In the genomic region with DNA sequence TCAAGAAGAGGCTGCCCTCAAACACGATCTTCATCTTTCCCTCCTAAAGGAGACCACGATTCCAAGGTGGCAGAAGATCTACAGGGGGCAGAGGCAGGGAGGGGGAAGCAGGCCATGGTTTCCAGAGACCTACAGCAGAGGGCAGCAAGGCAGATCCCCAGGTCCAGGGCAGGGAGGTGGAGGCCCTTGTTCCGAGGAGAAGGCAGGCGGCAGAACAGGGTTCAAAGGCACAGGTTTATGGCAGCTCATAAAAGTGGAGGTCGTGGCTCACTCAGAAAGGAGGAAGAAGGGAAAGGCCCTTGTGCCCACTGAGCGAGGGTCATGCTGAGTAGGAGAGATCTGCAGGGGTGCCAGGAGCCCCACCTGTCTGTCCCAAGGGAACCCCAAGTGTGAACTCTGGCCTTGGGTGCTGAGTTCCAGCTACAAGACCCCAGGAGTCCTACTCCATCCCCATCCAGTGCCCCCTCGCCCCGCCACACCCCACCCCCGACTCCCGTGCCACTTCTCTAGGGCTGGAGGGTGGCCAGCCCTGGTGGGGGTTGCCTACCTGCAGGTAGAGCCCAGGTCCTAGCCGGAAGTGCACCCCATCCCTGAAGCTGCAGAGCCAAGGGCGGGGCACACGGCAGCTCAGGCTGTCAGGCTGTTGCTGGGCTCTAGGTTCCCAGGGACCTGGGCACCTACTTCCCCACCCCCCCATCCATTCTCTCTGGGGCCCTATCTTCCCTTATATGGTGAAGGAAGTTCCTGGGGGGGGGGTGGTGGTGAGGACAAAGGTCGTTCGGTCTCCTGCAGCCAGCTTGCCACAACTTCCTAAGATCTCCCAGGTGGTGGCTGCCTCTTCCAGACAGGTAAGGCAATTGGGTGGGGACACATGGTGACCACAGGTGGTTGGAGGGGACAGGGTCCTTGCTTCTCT, we compare ENCODE assay signal across 12 mouse cellular contexts. TPM values are rescaled to one million over a fixed set of nuclear protein-coding genes. Genes with fewer than 3 reads are reported as not detected.
DNase-seq lines count a peak whose midpoint lies in the region; ATAC-seq lines count a peak whose summit lies in the region.
"Had no signal": no experiment of that assay in that cellular context is flagged by ENCODE, and none has a peak within 500 bp of the region (broad histone marks: within the 10 kb centered on the region; RNA-seq: fewer than 3 reads in every experiment).

TSS of gene Vil1 (plus strand) at position 788 of the 916 bp plus-strand sequence.

- ATAC-seq in liver, embryonic 13.5 days (ENCODE audit: low read depth), result no peak; the same call in 1 of the 2 replicates
- ATAC-seq in liver, embryonic 11.5 days (replicated peaks; ENCODE audit: low FRiP score), result no peak
- 0 out of 2 replicates have a peak, but pooled peaks have one; percentile 40 for ATAC-seq in kidney, embryonic 14.5 days (ENCODE audit: low FRiP score, low TSS enrichment)
- peak; percentile 65; the same call in 1 of the 2 replicates for ATAC-seq in limb, embryonic 11.5 days (ENCODE audit: insufficient number of reproducible peaks, low FRiP score, low TSS enrichment, low read depth)
- ATAC-seq: forebrain, embryonic 13.5 days had no signal

- no peak within 1 kb of the TSS for H3K4me2 ChIP-seq in liver, embryonic 13.5 days
- no peak within 1 kb of the TSS for H3K4me2 ChIP-seq in liver, embryonic 11.5 days
- no peak within 1 kb of the TSS for H3K4me2 ChIP-seq in kidney, embryonic 14.5 days (replicated peaks; ENCODE audit: low read depth, low read length)
- no peak within 1 kb of the TSS for H3K4me2 ChIP-seq in limb, embryonic 11.5 days (ENCODE audit: low read depth, severe bottlenecking)
- H3K4me2 ChIP-seq: embryonic facial prominence, embryonic 15.5 days; forebrain, embryonic 13.5 days had no signal

- no peaks in the 10 kb centered on the region for H3K36me3 ChIP-seq in liver, embryonic 13.5 days
- no peaks in the 10 kb centered on the region for H3K36me3 ChIP-seq in liver, embryonic 11.5 days (ENCODE audit: control insufficient read depth, insufficient read depth, low read length)
- H3K36me3 ChIP-seq in kidney, embryonic 14.5 days (ENCODE audit: control insufficient read depth, insufficient read depth, low read length), result no peaks in the 10 kb centered on the region
- H3K36me3 ChIP-seq in limb, embryonic 11.5 days (ENCODE audit: control insufficient read depth, insufficient read depth, low read length), result no peaks in the 10 kb centered on the region
- no peaks in the 10 kb centered on the region for H3K36me3 ChIP-seq in forebrain, embryonic 10.5 days (replicated peaks)
- H3K36me3 ChIP-seq: embryonic facial prominence, embryonic 15.5 days had no signal

- no peak within 1 kb of the TSS for H3K27ac ChIP-seq in liver, embryonic 13.5 days
- H3K27ac ChIP-seq in liver, embryonic 11.5 days (ENCODE audit: low read depth, low read length), result no peak within 1 kb of the TSS
- no peak within 1 kb of the TSS for H3K27ac ChIP-seq in kidney, embryonic 14.5 days (ENCODE audit: low read depth, low read length)
- no peak within 1 kb of the TSS for H3K27ac ChIP-seq in limb, embryonic 11.5 days (replicated peaks; ENCODE audit: low read depth, low read length)
- no peak within 1 kb of the TSS for H3K27ac ChIP-seq in forebrain, embryonic 10.5 days
- H3K27ac ChIP-seq: embryonic facial prominence, embryonic 15.5 days; forebrain, embryonic 13.5 days had no signal

- peaks cover 14% of the 10 kb centered on the region for H3K4me1 ChIP-seq in liver, embryonic 13.5 days (replicated peaks)
- peaks cover 5% of the 10 kb centered on the region; the same call in 1 of the 2 replicates for H3K4me1 ChIP-seq in liver, embryonic 11.5 days (replicated peaks; ENCODE audit: control insufficient read depth, insufficient read depth, low read length)
- no peaks in the 10 kb centered on the region for H3K4me1 ChIP-seq in kidney, embryonic 14.5 days (ENCODE audit: control insufficient read depth, insufficient read depth, low read length)
- H3K4me1 ChIP-seq in limb, embryonic 11.5 days (ENCODE audit: control insufficient read depth, insufficient read depth, low read length), result peaks cover 6% of the 10 kb centered on the region
- H3K4me1 ChIP-seq in forebrain, embryonic 10.5 days, result no peaks in the 10 kb centered on the region
- H3K4me1 ChIP-seq: embryonic facial prominence, embryonic 15.5 days; forebrain, embryonic 13.5 days had no signal

- DNase-seq in liver, embryonic 13.5 days, result no peak
- no peak for DNase-seq in liver, embryonic 11.5 days (ENCODE audit: low spot score)
- peak; percentile 53 for DNase-seq in limb, embryonic 11.5 days (ENCODE audit: low spot score)
- DNase-seq in T-cell, adult 2 months (ENCODE audit: low spot score), result no peak
- no peak for DNase-seq in forebrain, embryonic 10.5 days (ENCODE audit: extremely low spot score, low spot score)
- no peak for DNase-seq in urinary bladder, adult 2 months (ENCODE audit: low spot score)
- no peak for DNase-seq in embryo, embryonic 10 days (ENCODE audit: low spot score)
- DNase-seq: heart, postnatal 36 days; lung, adult 2 months had no signal

- H3K9ac ChIP-seq in liver, embryonic 13.5 days, result 0 out of 2 replicates have a peak within 1 kb of the TSS, but pooled peaks have one; percentile 15
- no peak within 1 kb of the TSS for H3K9ac ChIP-seq in liver, embryonic 11.5 days (ENCODE audit: low read depth, low read length)
- no peak within 1 kb of the TSS for H3K9ac ChIP-seq in kidney, embryonic 14.5 days (ENCODE audit: low read depth, low read length)
- no peak within 1 kb of the TSS for H3K9ac ChIP-seq in limb, embryonic 11.5 days (ENCODE audit: low read length)
- H3K9ac ChIP-seq: embryonic facial prominence, embryonic 15.5 days; forebrain, embryonic 13.5 days had no signal

- H3K9me3 ChIP-seq in liver, embryonic 13.5 days (replicated peaks), result no peaks in the 10 kb centered on the region
- H3K9me3 ChIP-seq in liver, embryonic 11.5 days (ENCODE audit: control insufficient read depth, low read length), result no peaks in the 10 kb centered on the region
- no peaks in the 10 kb centered on the region for H3K9me3 ChIP-seq in kidney, embryonic 14.5 days (ENCODE audit: control insufficient read depth, low read length)
- H3K9me3 ChIP-seq in limb, embryonic 11.5 days (ENCODE audit: control insufficient read depth, low read length), result no peaks in the 10 kb centered on the region
- no peaks in the 10 kb centered on the region for H3K9me3 ChIP-seq in forebrain, embryonic 10.5 days
- H3K9me3 ChIP-seq: embryonic facial prominence, embryonic 15.5 days; forebrain, embryonic 13.5 days had no signal

- H3K4me3 ChIP-seq in liver, embryonic 13.5 days (replicated peaks), result no peak within 1 kb of the TSS
- H3K4me3 ChIP-seq in liver, embryonic 11.5 days (ENCODE audit: low read depth, low read length), result no peak within 1 kb of the TSS
- no peak within 1 kb of the TSS for H3K4me3 ChIP-seq in kidney, embryonic 14.5 days (ENCODE audit: low read length)
- H3K4me3 ChIP-seq in limb, embryonic 11.5 days (ENCODE audit: low read depth, low read length), result no peak within 1 kb of the TSS
- H3K4me3 ChIP-seq in forebrain, embryonic 10.5 days, result no peak within 1 kb of the TSS
- H3K4me3 ChIP-seq: embryonic facial prominence, embryonic 15.5 days; forebrain, embryonic 13.5 days had no signal

- 48% methylated on average over 15 of the region's 15 CpGs for WGBS in liver, embryonic 13.5 days (ENCODE audit: insufficient replicate concordance)
- 49% methylated on average over 15 of the region's 15 CpGs for WGBS in liver, embryonic 11.5 days
- 37% methylated on average over 15 of the region's 15 CpGs for WGBS in kidney, embryonic 14.5 days
- WGBS in limb, embryonic 11.5 days, result 18% methylated on average over 11 of the region's 15 CpGs
- 71% methylated on average over 15 of the region's 15 CpGs for WGBS in forebrain, embryonic 10.5 days

- 0 out of 2 replicates have a peak, but pooled peaks cover 3% of the 10 kb centered on the region for H3K27me3 ChIP-seq in liver, embryonic 13.5 days
- no peaks in the 10 kb centered on the region for H3K27me3 ChIP-seq in liver, embryonic 11.5 days (replicated peaks; ENCODE audit: control insufficient read depth, insufficient read depth, low read length)
- no peaks in the 10 kb centered on the region for H3K27me3 ChIP-seq in kidney, embryonic 14.5 days (ENCODE audit: control insufficient read depth, insufficient read depth, low read length)
- no peaks in the 10 kb centered on the region for H3K27me3 ChIP-seq in limb, embryonic 11.5 days (ENCODE audit: control insufficient read depth, insufficient read depth, low read length)
- no peaks in the 10 kb centered on the region for H3K27me3 ChIP-seq in forebrain, embryonic 10.5 days (ENCODE audit: poor library complexity, severe bottlenecking)
- H3K27me3 ChIP-seq: embryonic facial prominence, embryonic 15.5 days; forebrain, embryonic 13.5 days had no signal

RNA-seq across cellular contexts. Expression of gene Vil1, which starts in this region (rescaled TPM):
- polyA plus RNA-seq in liver, embryonic 13.5 days (2015; fragmentation: Nextera tagmentation; extraction: Ambion mirVana), result 0.62 and 0.90 TPM in 2 replicates
- 0.88 and 0.94 TPM in 2 replicates for polyA plus RNA-seq in liver, embryonic 11.5 days (2014; fragmentation: Nextera tagmentation; extraction: Ambion mirVana)
- 2.8 and 6.7 TPM in 2 replicates for polyA plus RNA-seq in kidney, embryonic 14.5 days (2014; fragmentation: Nextera tagmentation; extraction: Ambion mirVana)
- 0.16 and 0.18 TPM in 2 replicates for polyA plus RNA-seq in limb, embryonic 11.5 days (2014; fragmentation: Nextera tagmentation; extraction: Ambion mirVana)
- polyA plus RNA-seq in forebrain, embryonic 10.5 days (2016; fragmentation: Nextera tagmentation; extraction: Ambion mirVana), result 0.12 and 0.17 TPM in 2 replicates
- 0.07 and 0.10 TPM in 2 replicates for polyA plus RNA-seq in urinary bladder, adult 2 months (2012; rRNA removed)

Comparison
In these comparisons a context has a peak if more than half of its experiments do, and no peak if none do; other contexts are left out.
1. Peak in DNase-seq and ATAC-seq in limb, embryonic 11.5 days; RNA of the gene not detected or under 1 TPM.